Mouse (Mus musculus) midbrain, embryonic 11.5 days (tissue): Measurements from ENCODE around the gene Foxn3. TPM values are rescaled to one million over a fixed set of nuclear protein-coding genes. Genes with fewer than 3 reads are reported as not detected.

ENCODE experiments used
- ATAC-seq: fragments of 200-750 bp; cut with Nextera tagmentation; 2 replicates; pipeline ENCODE4 v1.8.0; 2017; ENCODE audit warnings: moderate TSS enrichment, moderate library complexity; ENCODE audit not compliant: low FRiP score
- DNase-seq: peaks from one replicate; pipeline ENCODE4 v3.0.0; 2015; ENCODE audit warnings: low spot score; ENCODE audit errors: missing footprints
- H3K27ac ChIP-seq: fragments of 300-500 bp; sonication (generic); 2 replicates; pipeline ENCODE4 v1.5.1; 2014; ENCODE audit warnings: low read depth, low read length
- H3K27me3 ChIP-seq: fragments of 300-500 bp; sonication (generic); 2 replicates; pipeline ENCODE4 v1.6.1; 2014; ENCODE audit warnings: mild to moderate bottlenecking, low read length, moderate library complexity, mixed read lengths; ENCODE audit not compliant: control insufficient read depth, insufficient read depth
- H3K36me3 ChIP-seq: fragments of 300-500 bp; sonication (generic); 2 replicates; pipeline ENCODE4 v1.6.1; 2014; ENCODE audit warnings: mild to moderate bottlenecking, low read length, moderate library complexity, mixed read lengths; ENCODE audit not compliant: control insufficient read depth, insufficient read depth
- H3K4me1 ChIP-seq: fragments of 300-500 bp; sonication (generic); 2 replicates; pipeline ENCODE4 v1.6.1; 2014; ENCODE audit warnings: low read length; ENCODE audit not compliant: control insufficient read depth, insufficient read depth
- H3K4me2 ChIP-seq: fragments of 300-500 bp; sonication (generic); 2 replicates; pipeline ENCODE4 v1.6.1; 2014; ENCODE audit warnings: mild to moderate bottlenecking, moderate library complexity
- H3K4me3 ChIP-seq: fragments of 300-500 bp; sonication (generic); 2 replicates; pipeline ENCODE4 v1.5.1; 2014; ENCODE audit warnings: low read depth, low read length
- H3K9ac ChIP-seq: fragments of 300-500 bp; sonication (generic); 2 replicates; pipeline ENCODE4 v1.6.1; 2014; ENCODE audit warnings: low read length
- H3K9me3 ChIP-seq: fragments of 300-500 bp; sonication (generic); 2 replicates; pipeline ENCODE4 v1.6.1; 2016; ENCODE audit warnings: low read length; ENCODE audit not compliant: control insufficient read depth
- WGBS: fragments of 180-500 bp; shearing (Covaris S2); extraction: QIAGEN DNeasy Blood & Tissue Kit; methylation state at CpG from one replicate; pipeline ENCODE4 v1.1.7; 2014; 5-methylcytosine and 5-hydroxymethylcytosine counted together
- polyA plus RNA-seq: library from polyadenylated mRNA; unstranded; fragments of >200 nt; fragmentation: Nextera tagmentation; extraction: Ambion mirVana; gene quantifications from 2 replicates; pipeline ENCODE4 v1.2.1, GENCODE M21; 2014

Foxn3 gene
- polyA plus RNA-seq, 1 experiment from 2014 or later, result 73.8 TPM

- Histone ChIP-seq H3K27ac (no peak overlapping the region), H3K36me3 (no peaks in the 10 kb centered on the region), H3K9ac (no peak overlapping the region), H3K9me3 (no peaks in the 10 kb centered on the region), H3K4me3 (no peak overlapping the region), H3K27me3 (no peaks in the 10 kb centered on the region), H3K4me1 (peaks cover 19% of the 10 kb centered on the region), H3K4me2 (no peak overlapping the region)
- DNase-seq (no peak), ATAC-seq (no peak)
- WGBS, result 86% methylated on average over 7 of the region's 7 CpGs
These were observed 92.0 kb downstream of the Foxn3 start for GRCm38 (mm10) chr12:99471431-99471830.

- ATAC-seq, result peak; percentile 72
- H3K27ac ChIP-seq, result no peak overlapping the region
- no peaks in the 10 kb centered on the region for H3K27me3 ChIP-seq
- no peak overlapping the region for H3K4me3 ChIP-seq
- no peak overlapping the region for H3K4me2 ChIP-seq
- peak overlapping the region; percentile 28; the same call in 1 of the 2 replicates for H3K9ac ChIP-seq
- H3K9me3 ChIP-seq, result no peaks in the 10 kb centered on the region
- peaks cover 22% of the 10 kb centered on the region for H3K4me1 ChIP-seq
- H3K36me3 ChIP-seq, result no peaks in the 10 kb centered on the region
- peak; percentile 86 for DNase-seq
- WGBS, result 51% methylated on average over 15 of the region's 15 CpGs
These were observed 95.5 kb downstream of the Foxn3 start for GRCm38 (mm10) chr12:99467884-99468311.

- peak overlapping the region; percentile 28; the same call in 1 of the 2 replicates for H3K9ac ChIP-seq
- peak; percentile 88 for DNase-seq
- H3K4me1 ChIP-seq, result peaks cover 22% of the 10 kb centered on the region
- ATAC-seq, result 0 out of 2 replicates have a peak, but pooled peaks have one; percentile 41
- H3K4me2 ChIP-seq, result no peak overlapping the region
- no peak overlapping the region for H3K4me3 ChIP-seq
- no peaks in the 10 kb centered on the region for H3K36me3 ChIP-seq
- no peaks in the 10 kb centered on the region for H3K9me3 ChIP-seq
- H3K27me3 ChIP-seq, result no peaks in the 10 kb centered on the region
- WGBS, result 82% methylated on average over 12 of the region's 12 CpGs
- no peak overlapping the region for H3K27ac ChIP-seq
These were observed 96.0 kb downstream of the Foxn3 start for GRCm38 (mm10) chr12:99467256-99467883.

DNA sequence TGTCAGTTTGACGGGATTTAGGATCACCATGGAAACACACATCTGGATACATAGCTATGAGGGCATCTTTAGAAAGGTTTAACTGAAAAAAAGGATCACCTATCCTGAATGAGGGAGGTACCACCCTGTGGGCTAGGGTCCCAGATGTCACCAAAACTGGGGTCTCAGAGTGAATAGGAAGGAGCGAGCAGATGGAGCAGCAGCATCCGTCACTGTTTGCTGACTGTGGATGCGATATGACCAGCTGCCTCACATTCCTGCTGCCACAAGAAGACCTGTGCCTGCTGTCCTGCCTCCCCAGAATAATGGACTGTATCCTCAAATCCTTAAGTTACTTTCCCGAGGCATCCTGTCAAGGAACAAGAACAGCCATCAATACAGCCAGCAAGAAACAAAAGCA lies 97.0 kb downstream of the Foxn3 start:
- Histone ChIP-seq H3K4me2 (no peak overlapping the region), H3K36me3 (no peaks in the 10 kb centered on the region), H3K27me3 (no peaks in the 10 kb centered on the region), H3K9ac (no peak overlapping the region), H3K27ac (no peak overlapping the region), H3K4me1 (peaks cover 22% of the 10 kb centered on the region), H3K4me3 (no peak overlapping the region), H3K9me3 (no peaks in the 10 kb centered on the region)
- ATAC-seq (peak; percentile 36; the same call in 1 of the 2 replicates), DNase-seq (peak; percentile 88)
- WGBS, result 41% methylated on average over 5 of the region's 5 CpGs

DNA sequence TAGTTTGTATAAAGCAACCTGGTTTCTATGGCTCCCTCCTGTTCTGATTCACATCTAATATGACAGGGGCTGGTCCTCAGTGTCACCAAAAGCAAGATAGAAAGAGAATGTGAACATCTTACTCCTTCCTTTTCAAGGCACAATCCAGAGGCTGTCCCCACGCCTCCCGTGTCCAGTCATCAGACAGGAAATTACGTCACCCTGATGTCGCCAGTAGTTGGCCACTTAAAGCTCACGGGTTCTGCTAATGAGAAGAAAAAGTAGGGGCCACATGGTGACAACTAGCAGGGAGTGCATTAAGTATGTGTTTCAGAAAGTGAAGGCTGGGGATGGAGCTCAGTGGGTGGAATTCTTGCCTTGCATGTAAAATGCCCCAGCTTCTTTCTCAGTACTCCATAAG lies 99.1 kb downstream of the Foxn3 start:
- H3K4me3 ChIP-seq, result no peak overlapping the region
- no peaks in the 10 kb centered on the region for H3K27me3 ChIP-seq
- no peaks in the 10 kb centered on the region for H3K9me3 ChIP-seq
- no peak for DNase-seq
- H3K9ac ChIP-seq, result no peak overlapping the region
- H3K27ac ChIP-seq, result no peak overlapping the region
- H3K4me1 ChIP-seq, result peaks cover 22% of the 10 kb centered on the region
- 87% methylated on average over 5 of the region's 5 CpGs for WGBS
- no peak for ATAC-seq
- H3K4me2 ChIP-seq, result no peak overlapping the region
- no peaks in the 10 kb centered on the region for H3K36me3 ChIP-seq

DNA sequence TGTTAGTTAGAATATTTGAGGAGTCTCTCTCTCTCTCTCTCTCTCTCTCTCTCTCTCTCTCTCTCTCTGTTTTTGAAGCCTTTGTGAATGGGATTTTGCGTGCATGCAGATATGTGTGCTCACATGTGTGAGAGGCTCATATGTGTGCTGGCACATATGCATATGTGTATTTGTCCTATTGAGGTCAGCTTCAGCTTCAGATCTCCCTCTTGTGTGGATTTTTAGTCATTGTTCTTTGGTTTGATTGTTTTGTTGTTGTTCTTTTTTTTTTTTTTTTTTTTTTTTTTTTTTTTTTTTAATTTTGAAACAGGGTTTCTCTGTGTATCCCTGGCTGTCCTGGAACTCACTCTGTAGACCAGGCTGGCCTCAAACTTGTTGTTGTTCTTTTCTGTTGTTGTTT lies 100.5 kb downstream of the Foxn3 start:
- no peak overlapping the region for H3K27ac ChIP-seq
- H3K4me3 ChIP-seq, result no peak overlapping the region
- no peaks in the 10 kb centered on the region for H3K9me3 ChIP-seq
- 94% methylated on average over 1 of the region's 1 CpGs for WGBS
- no peaks in the 10 kb centered on the region for H3K27me3 ChIP-seq
- no peaks in the 10 kb centered on the region for H3K36me3 ChIP-seq
- H3K4me2 ChIP-seq, result no peak overlapping the region
- H3K9ac ChIP-seq, result no peak overlapping the region
- H3K4me1 ChIP-seq, result peaks cover 15% of the 10 kb centered on the region
- no peak for DNase-seq
- no peak for ATAC-seq

- no peak overlapping the region for H3K9ac ChIP-seq
- H3K27me3 ChIP-seq, result no peaks in the 10 kb centered on the region
- ATAC-seq (no peak), DNase-seq (no peak)
- peaks cover 9% of the 10 kb centered on the region for H3K4me1 ChIP-seq
- no peak overlapping the region for H3K4me3 ChIP-seq
- H3K27ac ChIP-seq, result no peak overlapping the region
- H3K36me3 ChIP-seq, result no peaks in the 10 kb centered on the region
- no peak overlapping the region for H3K4me2 ChIP-seq
- H3K9me3 ChIP-seq, result no peaks in the 10 kb centered on the region
These were observed 101.1 kb downstream of the Foxn3 start for GRCm38 (mm10) chr12:99462302-99462701.

- DNase-seq, result peak; percentile 35
- no peak overlapping the region for H3K4me3 ChIP-seq
- H3K27ac ChIP-seq, result no peak overlapping the region
- no peaks in the 10 kb centered on the region for H3K36me3 ChIP-seq
- no peak for ATAC-seq
- no peak overlapping the region for H3K9ac ChIP-seq
- H3K27me3 ChIP-seq, result no peaks in the 10 kb centered on the region
- H3K4me1 ChIP-seq, result no peaks in the 10 kb centered on the region
- WGBS, result 79% methylated on average over 10 of the region's 10 CpGs
- no peaks in the 10 kb centered on the region for H3K9me3 ChIP-seq
- no peak overlapping the region for H3K4me2 ChIP-seq
These were observed 105.7 kb downstream of the Foxn3 start for GRCm38 (mm10) chr12:99457521-99458205.

DNA sequence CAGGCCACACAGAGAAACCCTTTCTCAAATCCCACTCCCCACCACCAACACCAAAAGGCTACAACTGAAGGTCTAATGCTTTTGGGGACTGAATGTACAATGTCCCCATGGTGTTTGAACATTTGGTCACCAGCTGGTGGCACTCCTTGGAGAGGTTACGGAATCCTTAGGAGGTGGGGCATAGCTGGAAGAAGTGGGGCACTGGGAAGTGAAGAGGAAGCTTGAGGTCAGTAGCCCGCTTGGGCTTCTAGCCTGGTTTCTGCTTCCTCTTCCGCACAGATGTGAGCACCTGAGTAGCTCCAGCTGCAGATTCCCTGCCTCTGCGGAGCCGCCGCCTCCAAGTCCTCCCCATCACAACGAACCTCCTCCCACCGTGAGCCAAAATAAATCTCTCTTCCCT lies 107.8 kb downstream of the Foxn3 start:
- Histone ChIP-seq H3K9ac (no peak overlapping the region), H3K27me3 (no peaks in the 10 kb centered on the region), H3K27ac (no peak overlapping the region), H3K36me3 (no peaks in the 10 kb centered on the region), H3K4me2 (no peak overlapping the region), H3K4me3 (no peak overlapping the region), H3K9me3 (no peaks in the 10 kb centered on the region), H3K4me1 (no peaks in the 10 kb centered on the region)
- WGBS, result 92% methylated on average over 8 of the region's 8 CpGs
- DNase-seq (no peak), ATAC-seq (no peak)
